Mouse (Mus musculus) midbrain, embryonic 14.5 days (tissue): ENCODE results near the gene Pdk2. TPM values are rescaled to one million over a fixed set of nuclear protein-coding genes. Genes with fewer than 3 reads are reported as not detected.

ENCODE experiments used
- ATAC-seq: fragments of 200-750 bp; cut with Nextera tagmentation; 2 replicates; pipeline ENCODE4 v1.8.0; 2017; ENCODE audit warnings: moderate number of reproducible peaks, moderate library complexity; ENCODE audit not compliant: low FRiP score, low TSS enrichment
- DNase-seq: peaks from one replicate; pipeline ENCODE4 v3.0.0-alpha.2; 2015
- H3K27ac ChIP-seq: fragments of 300-500 bp; sonication (generic); replicated peaks from 2 replicates; pipeline ENCODE4 v1.5.1; 2014; ENCODE audit warnings: mild to moderate bottlenecking, low read depth, low read length, moderate library complexity
- H3K27me3 ChIP-seq: fragments of 300-500 bp; sonication (generic); 2 replicates; pipeline ENCODE4 v1.6.1; 2014; ENCODE audit warnings: low read length, control low read depth, mixed read lengths; ENCODE audit not compliant: control insufficient read depth, insufficient read depth
- H3K36me3 ChIP-seq: fragments of 300-500 bp; sonication (generic); 2 replicates; pipeline ENCODE4 v1.6.1; 2014; ENCODE audit warnings: low read length, control low read depth; ENCODE audit not compliant: control insufficient read depth, insufficient read depth
- H3K4me1 ChIP-seq: fragments of 300-500 bp; sonication (generic); 2 replicates; pipeline ENCODE4 v1.6.1; 2014; ENCODE audit warnings: mild to moderate bottlenecking, antibody characterized with exemption, low read length, control low read depth; ENCODE audit not compliant: control insufficient read depth, insufficient read depth
- H3K4me2 ChIP-seq: fragments of 300-500 bp; sonication (generic); 2 replicates; pipeline ENCODE4 v1.6.1; 2014; ENCODE audit warnings: mild to moderate bottlenecking, low read length, moderate library complexity
- H3K4me3 ChIP-seq: fragments of 300-500 bp; sonication (generic); replicated peaks from 2 replicates; pipeline ENCODE4 v1.5.1; 2014; ENCODE audit warnings: low read depth, low read length
- H3K9ac ChIP-seq: fragments of 300-500 bp; sonication (generic); replicated peaks from 2 replicates; pipeline ENCODE4 v1.6.1; 2014; ENCODE audit warnings: mild to moderate bottlenecking, low read length, moderate library complexity
- H3K9me3 ChIP-seq: fragments of 300-500 bp; sonication (generic); 2 replicates; pipeline ENCODE4 v1.6.1; 2016; ENCODE audit warnings: low read length, control low read depth, mixed read lengths; ENCODE audit not compliant: control insufficient read depth
- WGBS: fragments of 180-500 bp; shearing (Covaris S2); extraction: QIAGEN DNeasy Blood & Tissue Kit; methylation state at CpG from one replicate; pipeline ENCODE4 v1.1.7; 2014; 5-methylcytosine and 5-hydroxymethylcytosine counted together
- polyA plus RNA-seq: library from polyadenylated mRNA; unstranded; fragments of >200 nt; fragmentation: Nextera tagmentation; extraction: Ambion mirVana; gene quantifications from 2 replicates; pipeline ENCODE4 v1.2.1, GENCODE M21; 2014

The Pdk2 gene
- polyA plus RNA-seq, 1 experiment from 2014 or later, result 22.7 TPM

DNA sequence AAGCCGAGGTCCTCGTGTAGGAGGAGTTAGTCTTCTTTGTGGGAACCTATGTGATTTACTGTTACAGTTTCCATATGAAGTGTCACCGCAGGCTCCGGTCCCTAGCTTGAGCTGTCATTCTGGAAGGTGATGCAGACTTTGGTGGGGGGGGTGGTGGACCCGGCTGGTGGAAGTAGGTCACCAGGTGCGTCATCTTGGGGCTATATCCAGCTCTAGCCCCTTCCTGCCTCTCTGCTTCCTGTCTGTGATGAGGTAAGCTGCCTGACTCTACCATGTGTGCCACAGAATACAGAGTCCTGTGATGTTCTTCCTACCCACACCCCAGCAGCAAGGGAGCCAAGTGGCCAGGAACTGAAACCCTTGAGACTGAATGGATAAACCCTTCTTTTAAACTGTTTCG, 41.7 kb upstream of the Pdk2 start:
- Histone ChIP-seq H3K9me3 (no peaks in the 10 kb centered on the region), H3K4me3 (no peak overlapping the region), H3K9ac (no peak overlapping the region), H3K36me3 (no peaks in the 10 kb centered on the region), H3K27me3 (0 out of 2 replicates have a peak, but pooled peaks cover 9% of the 10 kb centered on the region), H3K27ac (no peak overlapping the region), H3K4me2 (no peak overlapping the region), H3K4me1 (no peaks in the 10 kb centered on the region)
- ATAC-seq, result no peak
- WGBS, result 91% methylated on average over 7 of the region's 7 CpGs
- DNase-seq, result no peak

DNA sequence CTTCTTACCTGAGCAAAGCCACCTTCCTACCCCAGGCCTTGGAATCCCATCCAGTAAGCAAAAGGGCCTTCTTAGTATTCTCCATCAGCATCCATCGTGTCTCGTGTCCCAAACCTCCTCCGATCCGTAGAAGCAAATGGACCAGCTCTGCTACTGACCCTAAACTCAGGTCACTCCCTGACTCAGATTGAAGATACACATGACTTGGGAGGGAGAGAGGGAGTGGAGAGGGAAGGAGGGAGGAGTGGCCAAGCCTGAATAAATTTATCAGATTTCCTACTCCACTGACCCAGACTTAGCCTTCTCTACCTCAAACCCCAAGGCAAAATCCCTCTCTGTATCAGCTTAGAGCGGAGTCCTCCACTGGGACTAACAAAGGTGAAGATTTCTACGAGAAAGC, 39.6 kb upstream of the Pdk2 start:
- DNase-seq (no peak), ATAC-seq (no peak)
- Histone ChIP-seq H3K9ac (no peak overlapping the region), H3K4me1 (peaks cover under 1% of the 10 kb centered on the region; the same call in 1 of the 2 replicates), H3K9me3 (no peaks in the 10 kb centered on the region), H3K36me3 (no peaks in the 10 kb centered on the region), H3K4me3 (no peak overlapping the region), H3K4me2 (no peak overlapping the region), H3K27ac (no peak overlapping the region), H3K27me3 (peaks cover 9% of the 10 kb centered on the region; the same call in 1 of the 2 replicates)
- 84% methylated on average over 6 of the region's 6 CpGs for WGBS

DNA sequence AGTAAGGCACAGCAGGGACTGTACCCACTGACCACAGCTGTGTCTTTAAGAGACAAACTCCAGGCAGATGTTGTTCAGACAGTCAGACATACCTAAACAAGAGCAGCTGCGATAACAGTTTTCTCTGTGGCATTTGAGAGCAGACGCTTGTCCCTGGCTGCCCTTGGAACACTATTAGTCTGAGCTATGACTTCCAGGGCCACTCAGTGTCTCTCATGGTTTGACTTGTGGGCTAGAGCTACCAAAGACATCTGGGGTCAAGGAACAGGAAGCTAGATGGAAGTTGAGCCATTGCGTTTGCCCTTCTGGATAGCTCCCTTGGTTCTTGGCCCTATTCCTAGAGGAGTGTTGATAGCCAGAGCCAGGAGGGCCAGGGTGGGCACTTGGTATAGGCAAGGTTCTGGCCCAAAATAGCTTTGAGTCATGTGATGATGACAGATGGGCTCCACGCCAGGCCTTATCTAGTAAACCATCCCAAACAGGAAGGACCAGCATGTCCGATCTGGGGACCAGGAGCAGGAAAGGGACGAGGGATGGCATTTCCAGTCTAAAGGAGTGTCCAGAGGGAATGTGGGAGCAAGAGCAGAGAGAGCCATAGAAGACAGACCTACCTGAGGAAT, 38.2 kb upstream of the Pdk2 start:
- no peak for ATAC-seq
- H3K4me3 ChIP-seq, result no peak overlapping the region
- no peaks in the 10 kb centered on the region for H3K9me3 ChIP-seq
- no peak overlapping the region for H3K4me2 ChIP-seq
- peaks cover 16% of the 10 kb centered on the region; the same call in 1 of the 2 replicates for H3K27me3 ChIP-seq
- WGBS, result 89% methylated on average over 6 of the region's 6 CpGs
- DNase-seq, result no peak
- H3K27ac ChIP-seq, result no peak overlapping the region
- peaks cover 12% of the 10 kb centered on the region for H3K4me1 ChIP-seq
- H3K9ac ChIP-seq, result no peak overlapping the region
- no peaks in the 10 kb centered on the region for H3K36me3 ChIP-seq

DNA sequence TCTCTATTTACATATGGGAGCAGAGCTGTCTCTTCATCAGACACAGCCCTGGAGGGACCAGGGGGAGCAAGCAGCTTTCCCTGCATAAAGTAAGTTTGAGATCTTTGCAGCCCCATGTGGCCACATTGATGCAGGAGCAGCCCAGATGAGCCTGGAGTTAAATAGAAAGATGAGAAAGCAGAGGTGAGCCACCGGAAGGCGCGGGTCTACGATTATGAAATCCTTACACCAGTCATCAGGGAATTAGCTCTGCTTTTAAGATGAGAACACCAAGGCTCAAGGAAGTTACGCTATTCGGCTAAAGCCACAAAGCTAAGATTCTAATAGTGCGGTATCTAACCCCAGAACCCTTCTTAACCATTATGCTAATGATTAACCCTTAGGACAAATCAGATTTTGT, 36.8 kb upstream of the Pdk2 start:
- Histone ChIP-seq H3K9me3 (no peaks in the 10 kb centered on the region), H3K36me3 (no peaks in the 10 kb centered on the region), H3K27me3 (peaks cover 16% of the 10 kb centered on the region; the same call in 1 of the 2 replicates), H3K4me3 (no peak overlapping the region), H3K4me1 (peaks cover 13% of the 10 kb centered on the region), H3K9ac (no peak overlapping the region), H3K27ac (no peak overlapping the region), H3K4me2 (no peak overlapping the region)
- 53% methylated on average over 7 of the region's 7 CpGs for WGBS
- DNase-seq, result no peak
- no peak for ATAC-seq

DNA sequence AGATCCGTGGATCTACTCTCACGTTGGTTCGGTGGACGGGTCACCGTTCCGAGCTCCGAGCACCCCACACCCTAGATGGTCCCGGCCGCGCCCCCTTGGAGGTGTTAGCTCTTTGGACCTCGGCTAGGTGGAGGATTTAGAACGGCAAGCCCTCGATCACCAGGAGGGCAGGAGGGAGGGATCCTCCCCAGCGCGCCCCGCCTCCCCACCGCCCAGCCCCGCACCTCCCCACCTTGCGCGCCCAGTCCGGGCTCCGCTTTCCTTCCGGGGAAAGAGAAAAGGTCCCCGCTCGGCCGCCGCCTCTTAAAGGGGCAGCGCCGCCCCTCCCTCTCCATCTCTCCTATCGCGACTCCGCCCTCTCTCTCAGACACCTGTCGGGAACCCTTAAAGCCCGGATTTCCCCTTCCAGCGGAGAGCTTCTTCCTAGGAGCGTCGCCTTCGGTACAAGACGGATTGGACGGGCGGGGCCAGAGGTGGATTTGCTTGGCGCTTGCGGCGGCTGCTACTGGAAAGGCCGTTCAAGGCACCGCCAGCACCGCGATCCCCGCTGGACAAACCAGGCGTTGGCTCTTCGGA, 35.5 kb upstream of the Pdk2 start, which contains the start of gene Itga3:
Gene Itga3 (minus strand): TSS at position 266 of the 576 bp plus-strand sequence.
- peaks cover 13% of the 10 kb centered on the region for H3K4me1 ChIP-seq
- H3K9me3 ChIP-seq, result no peaks in the 10 kb centered on the region
- peak within 1 kb of the TSS; percentile 68 for H3K9ac ChIP-seq
- ATAC-seq, result peak; percentile 66; the same call in 1 of the 2 replicates
- H3K4me3 ChIP-seq, result peak within 1 kb of the TSS; percentile 53
- under 1% methylated on average over 51 of the region's 51 CpGs for WGBS
- no peaks in the 10 kb centered on the region for H3K36me3 ChIP-seq
- DNase-seq, result peak; percentile 82
- peak within 1 kb of the TSS; percentile 68 for H3K27ac ChIP-seq
- peak within 1 kb of the TSS; percentile 82 for H3K4me2 ChIP-seq
- H3K27me3 ChIP-seq, result peaks cover 16% of the 10 kb centered on the region; the same call in 1 of the 2 replicates

DNA sequence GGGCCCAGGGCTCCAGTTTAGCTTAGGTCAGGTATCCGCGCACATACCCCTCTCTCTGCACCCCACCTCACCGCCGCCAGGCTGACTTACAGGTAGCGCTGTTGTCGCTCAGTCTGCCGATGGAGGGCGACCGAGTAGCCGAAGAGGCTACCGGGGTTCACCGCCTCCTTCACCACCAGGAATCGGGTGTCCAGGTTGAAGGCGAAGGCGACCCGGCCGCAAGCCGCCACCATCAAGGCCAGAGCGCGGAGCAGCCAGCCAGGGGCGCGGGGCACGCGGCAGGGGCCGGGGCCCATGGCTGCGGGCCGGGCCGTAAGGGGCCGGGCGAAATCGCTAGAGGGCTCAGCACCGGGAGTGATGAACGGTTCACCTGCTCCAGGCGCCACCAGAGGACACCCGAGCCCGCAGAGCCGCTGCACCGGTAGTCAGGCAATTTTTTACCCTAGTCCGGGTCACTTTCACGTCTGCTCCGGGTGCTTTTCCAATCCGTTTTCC, 34.9 kb upstream of the Pdk2 start:
- H3K27me3 ChIP-seq, result peaks cover 16% of the 10 kb centered on the region; the same call in 1 of the 2 replicates
- peak overlapping the region; percentile 68 for H3K27ac ChIP-seq
- no peaks in the 10 kb centered on the region for H3K9me3 ChIP-seq

DNA sequence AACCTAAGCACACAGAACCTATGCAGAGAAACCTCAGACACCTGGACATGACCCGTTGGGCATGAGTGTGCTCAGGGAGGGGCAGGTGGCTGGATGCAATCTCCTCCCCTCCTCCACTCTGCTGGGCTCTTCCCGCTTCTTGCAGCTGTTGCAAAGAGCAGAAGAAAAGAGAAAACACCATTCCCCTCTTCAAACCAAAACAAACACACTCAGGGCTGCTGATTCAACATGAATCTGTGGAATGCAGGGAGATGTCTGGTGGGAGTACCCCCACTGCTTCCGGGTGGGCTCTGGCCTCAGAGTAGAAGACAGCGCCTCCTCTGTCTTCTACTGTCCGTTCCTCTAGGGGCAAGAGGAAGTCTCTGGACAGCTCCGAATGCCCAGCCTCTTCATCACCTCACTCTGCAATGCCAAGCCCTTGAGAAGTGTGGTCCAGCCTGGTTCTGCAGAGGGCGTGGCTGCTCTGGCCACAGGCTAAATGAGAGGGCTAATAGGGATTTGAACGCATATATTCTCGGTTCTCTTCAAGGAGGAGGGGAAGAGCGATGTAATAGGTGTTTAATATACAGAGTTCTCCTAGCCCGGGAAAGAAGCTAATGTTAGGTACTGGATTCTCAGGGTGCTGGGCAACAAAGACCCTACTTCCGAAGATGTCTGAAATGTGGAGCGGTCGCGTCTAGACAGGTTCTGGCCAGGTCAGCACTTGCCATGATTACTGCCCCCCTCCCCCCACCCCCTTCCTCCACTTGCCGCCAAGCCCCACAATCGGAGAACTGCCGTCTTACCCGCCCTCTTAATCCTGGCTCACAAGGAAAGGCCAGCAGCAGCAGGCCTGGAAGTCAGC, 34.3 kb upstream of the Pdk2 start:
- no peaks in the 10 kb centered on the region for H3K36me3 ChIP-seq
- 9% methylated on average over 19 of the region's 19 CpGs for WGBS
- H3K9ac ChIP-seq, result peak overlapping the region; percentile 68
- no peaks in the 10 kb centered on the region for H3K9me3 ChIP-seq
- H3K27me3 ChIP-seq, result peaks cover 16% of the 10 kb centered on the region; the same call in 1 of the 2 replicates
- no peak for DNase-seq
- H3K27ac ChIP-seq, result no peak overlapping the region
- peaks cover 13% of the 10 kb centered on the region for H3K4me1 ChIP-seq
- peak overlapping the region; percentile 82 for H3K4me2 ChIP-seq
- no peak for ATAC-seq
- H3K4me3 ChIP-seq, result peak overlapping the region; percentile 53

More for the DNA sequence above, 34.9 kb upstream of the Pdk2 start:
- DNase-seq (peak; percentile 79), ATAC-seq (peak; percentile 73; the same call in 1 of the 2 replicates)
- Histone ChIP-seq H3K4me1 (peaks cover 13% of the 10 kb centered on the region), H3K4me3 (peak overlapping the region; percentile 53), H3K4me2 (peak overlapping the region; percentile 82), H3K9ac (peak overlapping the region; percentile 68), H3K36me3 (no peaks in the 10 kb centered on the region)
- WGBS, result under 1% methylated on average over 42 of the region's 42 CpGs

DNA sequence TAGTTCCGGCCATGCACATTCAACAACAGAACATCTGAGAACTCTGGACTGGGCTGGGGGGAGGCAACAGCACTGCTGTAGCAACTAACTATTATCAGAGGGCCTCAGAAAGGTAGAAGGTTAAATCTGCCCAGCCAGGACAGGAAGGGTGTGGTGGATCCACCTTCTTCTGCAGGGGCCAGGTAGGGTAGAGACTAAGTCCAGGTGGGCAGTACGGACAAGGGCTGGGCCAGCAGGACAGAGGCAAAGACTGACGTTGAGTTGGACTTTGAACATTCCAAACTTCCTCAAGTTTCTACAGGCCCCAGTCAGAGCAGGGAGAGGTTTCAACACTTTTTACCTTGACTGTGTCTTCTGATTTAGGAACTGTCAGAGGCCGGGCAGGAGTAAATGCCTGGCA, 33.5 kb upstream of the Pdk2 start:
- Histone ChIP-seq H3K27ac (no peak overlapping the region), H3K4me3 (peak overlapping the region; percentile 53; the same call in 1 of the 2 replicates), H3K9ac (no peak overlapping the region), H3K9me3 (no peaks in the 10 kb centered on the region), H3K4me2 (peak overlapping the region; percentile 82), H3K27me3 (peaks cover 16% of the 10 kb centered on the region; the same call in 1 of the 2 replicates), H3K4me1 (peaks cover 13% of the 10 kb centered on the region), H3K36me3 (no peaks in the 10 kb centered on the region)
- ATAC-seq (no peak), DNase-seq (no peak)
- 84% methylated on average over 4 of the region's 4 CpGs for WGBS
